Mouse (Mus musculus): Measurements from ENCODE around the gene L3mbtl2.

Gene L3mbtl2

GRCm38 (mm10) chr15:81698532-81698931 lies 34.8 kb downstream of the L3mbtl2 start:
- ChIA-PET POLR2A (interaction anchor here in 2 of 4 experiments (0.9 to 9.9 kb wide), 24 partner anchors 10 to 232 kb away, joined by 3 to 154 read pairs (median 4); partner anchors contain the start of genes Polr3h (in 2 of the 2), L3mbtl2 (in 1 of the 2), Rbx1 (in 1 of the 2) and Tef (in 1 of the 2)), CTCF (interaction anchor here in 3 of 4 experiments (0.5 to 3.4 kb wide), 8 partner anchors 11 to 262 kb away, joined by 3 to 12 read pairs (median 4); partner anchors contain the start of gene Pmm1 (in 1 of the 3))

GRCm38 (mm10) chr15:81700161-81700560 lies 36.5 kb downstream of the L3mbtl2 start:
- POLR2A ChIA-PET = interaction anchor here (0.6 to 9.9 kb wide), 76 partner anchors 8 to 1853 kb away, joined by 3 to 154 read pairs (median 4); partner anchors contain the start of genes Csdc2 (in 1 of the 4), Ep300 (in 1 of the 4), L3mbtl2 (in 1 of the 4) and Pmm1 (in 1 of the 4)
- CTCF ChIA-PET = interaction anchor here (0.6 to 3.4 kb wide), 28 partner anchors 8 to 552 kb away, joined by 3 to 12 read pairs (median 3); partner anchors contain the start of genes 1500009C09Rik (in 1 of the 4), L3mbtl2 (in 1 of the 4), Pmm1 (in 1 of the 4) and Rangap1 (in 1 of the 4)

- ChIA-PET CTCF (interaction anchor here (0.6 to 3.4 kb wide), 27 partner anchors 8 to 446 kb away, joined by 3 to 12 read pairs (median 3); partner anchors contain the start of genes Pmm1 (in 1 of the 4), Rangap1 (in 1 of the 4), Srebf2 (in 1 of the 4) and Zc3h7b (in 1 of the 4)), POLR2A (interaction anchor here (0.5 to 9.9 kb wide), 72 partner anchors 8 to 1854 kb away, joined by 3 to 154 read pairs (median 4); partner anchors contain the start of genes Rangap1 (in 2 of the 4), Zc3h7b (in 2 of the 4), Csdc2 (in 1 of the 4) and Ep300 (in 1 of the 4))
Measured at GRCm38 (mm10) chr15:81700601-81701000, 36.9 kb downstream of the L3mbtl2 start.

DNA sequence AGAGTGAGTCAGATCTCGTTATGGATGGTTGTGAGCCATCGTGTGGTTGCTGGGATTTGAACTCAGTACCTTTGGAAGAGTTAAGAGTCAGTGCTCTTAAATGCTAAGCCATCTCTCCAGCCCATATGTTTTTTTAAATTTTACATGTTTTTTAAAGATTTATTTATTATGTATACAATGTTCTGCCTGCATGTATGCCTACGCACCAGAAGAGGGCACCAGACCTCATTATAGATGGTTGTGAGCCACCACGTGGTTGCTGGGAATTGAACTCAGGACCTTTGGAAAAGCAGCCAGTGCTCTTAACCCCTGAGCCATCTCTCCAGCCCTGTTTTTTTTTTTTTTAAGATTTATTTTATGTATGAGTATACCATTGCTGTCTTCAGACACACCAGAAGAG lies 37.7 kb downstream of the L3mbtl2 start:
- ChIA-PET POLR2A (interaction anchor here (0.6 to 9.9 kb wide), 42 partner anchors 8 to 314 kb away, joined by 3 to 154 read pairs (median 4); partner anchors contain the start of genes Ep300 (in 2 of the 4), Csdc2 (in 1 of the 4), L3mbtl2 (in 1 of the 4) and Rangap1 (in 1 of the 4)), CTCF (interaction anchor here (0.7 to 3.4 kb wide), 11 partner anchors 9 to 466 kb away, joined by 3 to 12 read pairs (median 3); partner anchors contain the start of gene Mchr1 (in 1 of the 4))

DNA sequence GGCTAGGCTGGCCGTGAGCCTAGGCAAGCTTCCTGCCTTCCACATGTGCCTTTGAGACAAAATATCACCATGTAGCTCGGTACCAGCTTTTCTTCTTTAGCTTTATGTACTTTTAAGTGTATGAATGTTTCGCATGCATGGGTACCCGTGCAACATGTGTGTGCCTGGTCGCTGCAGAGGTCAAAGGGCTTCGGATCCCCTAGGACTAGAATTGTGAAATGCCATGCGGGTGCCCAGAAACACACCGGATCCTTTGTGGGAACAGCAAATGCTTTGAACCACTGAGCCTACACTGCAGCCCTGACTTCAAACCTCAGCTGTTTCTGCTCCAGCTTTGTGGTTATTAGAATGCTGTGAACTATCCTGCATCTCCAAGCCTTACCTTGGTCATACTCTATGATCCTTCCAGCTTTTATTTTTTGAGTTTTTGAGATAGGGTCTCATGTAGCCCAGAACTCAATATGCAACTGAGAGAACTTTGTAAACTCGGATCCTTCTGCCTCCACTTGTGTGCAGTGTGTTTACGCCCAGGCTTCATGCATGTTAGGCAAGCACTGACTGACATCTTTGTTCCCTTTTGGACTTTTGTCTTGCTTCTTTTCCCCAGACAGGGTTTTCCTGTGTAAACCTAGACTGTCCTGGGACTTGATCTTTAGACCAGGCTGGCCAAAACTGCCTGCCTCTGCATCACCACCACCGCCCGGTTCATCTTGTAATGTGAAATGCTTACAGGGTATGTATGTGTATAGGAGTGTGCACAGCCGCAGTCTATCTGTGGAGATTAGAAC lies 38.8 kb downstream of the L3mbtl2 start:
- CTCF ChIA-PET = interaction anchor here in 3 of 4 experiments (0.6 to 2.8 kb wide), 10 partner anchors 9 to 467 kb away, joined by 3 to 12 read pairs (median 4); partner anchors contain the start of gene Mchr1 (in 1 of the 3)
- POLR2A ChIA-PET = interaction anchor here in 3 of 4 experiments (0.7 to 8.6 kb wide), 20 partner anchors 8 to 313 kb away, joined by 3 to 154 read pairs (median 3); partner anchors contain the start of genes Rangap1 (in 1 of the 3) and Zc3h7b (in 1 of the 3)

DNA sequence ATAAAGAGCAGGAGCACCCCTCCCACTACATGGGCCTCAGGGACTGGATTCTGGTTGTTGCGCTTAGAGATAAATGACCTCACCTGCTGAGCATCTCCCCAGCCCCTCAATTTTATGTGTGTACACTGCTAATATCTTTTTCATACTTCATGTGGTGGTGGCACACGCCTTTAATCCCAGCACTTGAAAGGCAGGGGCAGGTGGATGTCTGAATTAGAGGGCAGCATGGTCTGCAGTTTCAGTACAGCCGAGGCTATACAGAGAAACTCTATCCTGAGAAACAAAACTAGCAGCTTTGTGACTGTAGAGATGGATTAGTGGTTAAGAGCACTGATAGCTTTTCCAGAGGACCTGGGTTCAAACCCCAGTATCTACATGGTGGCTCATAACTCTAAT lies 39.4 kb downstream of the L3mbtl2 start:
- ChIA-PET POLR2A (interaction anchor here in 3 of 4 experiments (0.6 to 8.6 kb wide), 13 partner anchors 7 to 237 kb away, joined by 3 to 154 read pairs (median 4); partner anchors contain the start of genes Rangap1 (in 1 of the 3) and Zc3h7b (in 1 of the 3)), CTCF (interaction anchor here in 2 of 4 experiments (0.8 to 2.8 kb wide), 4 partner anchors 9 to 128 kb away, joined by 3 to 12 read pairs (median 8); no protein-coding TSS in a partner anchor)

DNA sequence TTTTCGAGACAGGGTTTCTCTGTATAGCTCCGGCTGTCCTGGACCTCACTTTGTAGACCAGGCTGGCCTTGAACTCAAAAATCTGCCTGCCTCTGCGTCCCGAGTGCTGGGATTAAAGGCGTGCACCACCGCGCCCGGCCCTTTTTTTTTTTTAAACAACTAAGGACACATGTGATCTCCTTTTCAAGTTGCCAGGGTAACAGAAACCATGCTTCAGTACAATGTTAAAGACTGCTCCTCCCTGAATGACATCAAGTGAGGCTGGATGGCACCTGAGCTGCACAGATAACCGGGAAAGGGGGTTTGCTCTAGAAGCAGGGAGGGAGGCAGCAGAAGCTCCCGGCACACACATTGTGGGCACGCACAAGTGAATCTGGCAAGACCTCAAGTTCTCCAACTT lies 45.3 kb downstream of the L3mbtl2 start:
- ChIA-PET CTCF (interaction anchor here (0.5 to 3.7 kb wide), 15 partner anchors 9 to 252 kb away, joined by 3 to 13 read pairs (median 4); partner anchors contain the start of gene Chadl (in 1 of the 4)), POLR2A (interaction anchor here (0.6 to 7.6 kb wide), 36 partner anchors 8 to 454 kb away, joined by 3 to 89 read pairs (median 5); partner anchors contain the start of genes Chadl (in 1 of the 4), Ep300 (in 1 of the 4) and Pmm1 (in 1 of the 4))

DNA sequence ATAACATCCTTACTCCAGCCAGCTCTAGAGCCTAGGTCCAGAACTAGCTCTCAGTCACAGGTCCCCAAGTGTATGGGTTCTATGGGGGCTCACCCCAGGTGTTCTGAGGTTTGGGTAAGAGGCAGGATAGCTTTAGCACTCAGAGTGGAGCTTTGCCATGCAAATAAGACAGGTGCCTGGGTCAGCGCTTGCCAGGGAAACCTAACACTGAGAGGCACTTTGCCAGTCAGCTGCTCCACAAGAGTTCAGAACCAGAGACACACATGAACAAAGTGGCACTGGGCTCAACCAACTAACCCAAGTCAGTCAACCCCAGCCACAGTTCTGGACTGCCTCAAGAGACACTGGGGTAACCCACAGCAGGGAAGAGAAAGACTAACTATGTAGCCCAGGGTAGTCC lies 46.0 kb downstream of the L3mbtl2 start:
- ChIA-PET POLR2A (interaction anchor here (0.6 to 7.6 kb wide), 33 partner anchors 8 to 361 kb away, joined by 3 to 89 read pairs (median 5); partner anchors contain the start of genes Chadl (in 1 of the 4), Ep300 (in 1 of the 4) and Pmm1 (in 1 of the 4)), CTCF (interaction anchor here (0.5 to 3.7 kb wide), 13 partner anchors 9 to 251 kb away, joined by 3 to 13 read pairs (median 4); partner anchors contain the start of gene Chadl (in 1 of the 4))

DNA sequence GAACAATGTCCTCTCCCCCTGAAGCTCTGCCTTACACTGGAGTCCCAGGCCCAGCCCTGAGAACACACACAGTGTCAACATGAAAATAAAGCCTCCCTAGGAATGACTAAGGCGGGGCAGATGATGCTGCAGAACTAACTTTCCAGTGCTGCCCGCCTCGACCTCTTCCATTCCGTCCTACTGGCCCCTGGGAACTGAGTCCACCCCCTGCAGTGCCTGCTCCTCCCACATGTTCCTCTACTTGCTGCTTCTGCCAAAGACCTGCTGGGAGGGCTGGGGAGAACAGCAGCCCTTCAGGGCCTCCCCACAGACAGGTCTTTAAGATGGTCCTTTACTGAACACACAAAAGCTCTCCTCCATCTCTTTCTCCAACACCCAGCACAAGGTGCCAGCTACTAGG lies 47.1 kb downstream of the L3mbtl2 start:
- ChIA-PET POLR2A (interaction anchor here in 3 of 4 experiments (0.5 to 7.6 kb wide), 13 partner anchors 9 to 397 kb away, joined by 3 to 89 read pairs (median 3); no protein-coding TSS in a partner anchor), CTCF (interaction anchor here in 2 of 4 experiments (0.9 to 3.7 kb wide), 2 partner anchors 11 to 17 kb away, joined by 3 to 11 read pairs; no protein-coding TSS in a partner anchor)

GRCm38 (mm10) chr15:81713742-81714141 lies 50.1 kb downstream of the L3mbtl2 start:
- POLR2A ChIA-PET = interaction anchor here in 2 of 4 experiments (0.6 to 7.6 kb wide), 8 partner anchors 9 to 181 kb away, joined by 3 to 89 read pairs (median 6); no protein-coding TSS in a partner anchor
- CTCF ChIA-PET = interaction anchor here in 2 of 4 experiments (0.5 to 0.6 kb wide), 2 partner anchors 9 to 12 kb away, joined by 3 to 6 read pairs; no protein-coding TSS in a partner anchor

DNA sequence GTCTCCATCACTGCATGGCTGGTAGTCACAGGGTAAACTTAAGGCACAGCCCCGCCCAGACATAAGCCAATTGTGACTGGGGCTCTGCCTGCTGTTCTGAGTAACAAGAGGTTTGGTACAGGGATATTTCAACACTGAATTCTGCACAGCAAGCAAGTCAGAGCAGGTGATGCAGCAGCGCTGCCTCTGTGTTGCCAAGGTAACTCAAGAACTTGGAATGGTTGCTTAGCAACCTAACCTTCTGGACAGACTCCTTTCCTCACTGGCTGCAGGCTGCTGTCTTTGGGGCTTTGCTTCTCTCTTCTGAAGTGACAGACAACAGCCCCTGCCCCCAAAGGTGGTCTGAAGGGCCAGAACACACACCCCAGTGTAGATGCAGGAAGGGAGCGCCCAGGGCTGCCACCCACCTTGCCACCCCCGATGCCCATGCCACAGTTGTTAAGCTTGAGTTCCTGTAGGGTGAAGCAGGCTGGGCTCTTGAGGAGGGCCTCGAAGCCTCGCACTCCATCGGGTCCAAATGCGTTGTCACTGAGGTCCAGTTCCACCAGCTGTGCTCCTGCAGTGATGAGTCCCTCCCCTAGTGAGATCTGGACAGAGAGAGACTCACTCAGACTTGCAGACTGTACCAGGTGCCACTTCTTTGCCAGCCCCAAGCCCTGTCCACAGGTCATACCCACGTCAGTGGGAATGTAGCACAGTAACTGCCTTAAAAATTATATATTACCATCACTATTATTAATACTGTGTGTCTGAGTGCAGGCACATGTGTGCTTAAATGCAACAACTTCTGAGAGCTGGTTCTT lies 54.8 kb downstream of the L3mbtl2 start:
- CTCF ChIA-PET = interaction anchor here (0.6 to 2.0 kb wide), 13 partner anchors 9 to 270 kb away, joined by 3 to 13 read pairs (median 4); no protein-coding TSS in a partner anchor
- POLR2A ChIA-PET = interaction anchor here (0.6 to 11.1 kb wide), 25 partner anchors 9 to 354 kb away, joined by 3 to 154 read pairs (median 5); partner anchors contain the start of gene Rbx1 (in 2 of the 4)

DNA sequence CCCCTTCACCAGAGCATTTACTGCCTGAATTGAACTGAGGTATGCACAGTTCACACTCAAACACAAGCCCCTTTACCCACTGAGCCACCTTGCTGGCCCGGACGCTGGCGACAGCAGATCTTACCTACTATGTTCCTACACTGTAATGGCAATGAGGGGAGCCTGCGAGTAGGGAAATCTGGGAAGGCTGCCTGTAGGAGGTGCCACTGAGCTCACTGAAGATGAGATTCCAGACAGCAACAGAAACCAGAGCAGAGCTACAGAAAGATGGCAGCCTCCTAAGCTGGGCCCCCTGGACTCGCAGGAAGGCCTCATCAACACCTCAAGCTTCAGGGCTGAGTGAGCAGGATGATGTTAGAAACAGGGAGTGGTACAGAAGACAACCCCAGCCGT lies 55.4 kb downstream of the L3mbtl2 start:
- POLR2A ChIA-PET = interaction anchor here (0.6 to 11.1 kb wide), 26 partner anchors 9 to 355 kb away, joined by 3 to 154 read pairs (median 4); partner anchors contain the start of gene Rbx1 (in 2 of the 4)
- CTCF ChIA-PET = interaction anchor here (0.6 to 2.0 kb wide), 17 partner anchors 9 to 271 kb away, joined by 3 to 13 read pairs (median 4); partner anchors contain the start of genes Rangap1 (in 1 of the 4) and Zc3h7b (in 1 of the 4)

- POLR2A ChIA-PET = interaction anchor here (0.6 to 11.1 kb wide), 37 partner anchors 10 to 443 kb away, joined by 3 to 154 read pairs (median 5); partner anchors contain the start of genes Ep300 (in 1 of the 4), L3mbtl2 (in 1 of the 4), Phf5a (in 1 of the 4) and Srebf2 (in 1 of the 4)
- CTCF ChIA-PET = interaction anchor here in 2 of 4 experiments (1.1 to 1.8 kb wide), 5 partner anchors 12 to 22 kb away, joined by 3 to 6 read pairs (median 4); no protein-coding TSS in a partner anchor
Measured at GRCm38 (mm10) chr15:81722361-81722760, 58.7 kb downstream of the L3mbtl2 start.

- POLR2A ChIA-PET = interaction anchor here (0.5 to 11.1 kb wide), 21 partner anchors 11 to 1514 kb away, joined by 3 to 154 read pairs (median 5); partner anchors contain the start of genes L3mbtl2 (in 1 of the 4), Srebf2 (in 1 of the 4) and Zc3h7b (in 1 of the 4)
- CTCF ChIA-PET = interaction anchor here in 2 of 4 experiments (0.8 to 1.8 kb wide), 2 partner anchors 16 to 21 kb away, joined by 3 to 6 read pairs; partner anchors contain the start of genes Rangap1 (in 1 of the 2) and Zc3h7b (in 1 of the 2)
Measured at GRCm38 (mm10) chr15:81723653-81724052, 60.0 kb downstream of the L3mbtl2 start.

DNA sequence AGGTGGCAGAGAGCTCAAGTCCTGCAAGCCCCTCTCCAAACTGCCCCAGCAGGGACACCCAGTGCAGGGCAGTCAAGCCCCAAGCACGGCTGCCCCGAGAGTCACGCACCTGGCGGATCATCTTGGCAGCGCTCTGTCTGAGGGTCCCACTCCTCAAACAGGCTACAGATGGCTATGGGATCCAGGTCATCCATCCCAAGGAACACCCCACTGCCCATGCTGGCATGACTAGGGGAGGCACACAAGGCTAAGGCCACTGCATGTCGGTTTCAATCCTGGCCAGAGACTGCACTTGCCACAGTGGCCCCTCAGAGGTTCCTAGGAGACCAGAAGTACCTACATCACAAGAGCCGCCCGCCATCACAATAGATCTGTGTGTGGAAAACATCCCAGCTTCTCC lies 62.3 kb downstream of the L3mbtl2 start:
- ChIA-PET POLR2A (interaction anchor here in 3 of 4 experiments (0.6 to 9.7 kb wide), 13 partner anchors 10 to 208 kb away, joined by 3 to 64 read pairs (median 3); partner anchors contain the start of genes Ep300 (in 1 of the 3), Rangap1 (in 1 of the 3) and Zc3h7b (in 1 of the 3)), CTCF (interaction anchor here in 1 of 4 experiments (0.7 kb wide), 1 partner anchor 25 kb away, joined by 3 read pairs; no protein-coding TSS in a partner anchor)
